Mouse (Mus musculus): ENCODE measurements around the gene 2310057N15Rik. TPM values are rescaled to one million over a fixed set of nuclear protein-coding genes. Genes with fewer than 3 reads are reported as not detected.
A peak's percentile ranks its signal among the peaks of the same experiment; 100 is the strongest.
"Not testable (repeated sequence)": the region's sequence is repeated elsewhere in the genome, so short reads cannot be mapped to it uniquely, and the experiment has no call there.

Gene 2310057N15Rik
- total RNA-seq (2021) = not detected
- long read RNA-seq, experiment 1 = 0 reads
- long read RNA-seq, experiment 2 = 0 reads

GRCm38 (mm10) chr16:88774106-88774505, at the start of gene 2310057N15Rik:
Gene 2310057N15Rik (minus strand): TSS chr16:88774206.
- DNase-seq (ENCODE audit: low spot score in 2 of 2) = no peak

DNA sequence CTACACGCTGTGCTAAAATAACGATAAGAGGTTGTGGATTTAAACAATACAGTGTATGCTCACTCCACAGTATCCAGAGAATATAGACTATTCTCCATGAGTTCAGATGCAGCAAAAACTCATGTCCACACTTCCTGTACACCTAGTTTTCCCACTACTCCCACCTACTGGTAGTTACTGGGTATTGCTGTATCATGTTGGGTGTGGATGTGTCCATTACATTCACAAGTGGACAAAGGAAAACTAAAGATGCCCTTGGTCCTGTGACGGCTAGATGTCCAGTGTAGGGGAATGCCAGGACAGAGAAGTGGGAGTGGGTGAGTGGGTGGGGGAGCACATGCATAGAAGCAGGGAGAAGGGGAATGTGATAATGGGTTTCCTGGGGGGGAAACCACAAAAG, 49.7 kb upstream of the 2310057N15Rik start:
- no peak for DNase-seq (ENCODE audit: low spot score in 2 of 2)

DNA sequence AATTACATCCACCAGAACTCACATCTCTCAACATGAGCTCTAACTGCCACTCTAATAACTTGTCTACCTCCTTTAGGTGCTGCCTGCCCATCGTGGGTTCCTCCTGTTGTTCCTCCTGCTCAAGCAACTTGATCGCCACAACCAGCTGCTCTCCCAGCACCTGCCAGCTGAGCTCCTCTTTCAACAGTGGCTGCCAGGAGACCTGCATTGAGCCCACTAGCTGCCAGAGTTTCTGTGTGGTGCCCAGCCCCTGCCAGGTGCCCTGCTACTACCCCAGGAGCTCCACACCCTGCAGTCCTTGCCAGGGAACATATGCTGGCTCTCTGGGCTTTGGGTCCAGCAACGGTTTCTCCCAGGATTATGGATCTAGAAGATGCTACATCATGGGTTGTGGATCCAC, 46.1 kb upstream of the 2310057N15Rik start, which contains the start of gene Krtap15:
Gene Krtap15, plus strand, starts transcription at position 150 of the 400 bp plus-strand sequence.
- DNase-seq (ENCODE audit: low spot score in 2 of 2) = peak in 1 of 2 experiments; percentile 12

GRCm38 (mm10) chr16:88811827-88812226, 37.8 kb upstream of the 2310057N15Rik start, which contains the start of gene Gm20741:
Gene Gm20741 (minus strand): TSS chr16:88812220.
- no peak for DNase-seq (ENCODE audit: low spot score in 2 of 2)

- no peak for DNase-seq (ENCODE audit: low spot score in 2 of 2)
These were observed 12.8 kb upstream of the 2310057N15Rik start for GRCm38 (mm10) chr16:88786786-88787185.

GRCm38 (mm10) chr16:88777596-88777995, 3.6 kb upstream of the 2310057N15Rik start, which contains the start of gene Gm5965:
Gene Gm5965 (plus strand): TSS chr16:88777896.
- no peak for DNase-seq (ENCODE audit: low spot score in 2 of 2)

DNA sequence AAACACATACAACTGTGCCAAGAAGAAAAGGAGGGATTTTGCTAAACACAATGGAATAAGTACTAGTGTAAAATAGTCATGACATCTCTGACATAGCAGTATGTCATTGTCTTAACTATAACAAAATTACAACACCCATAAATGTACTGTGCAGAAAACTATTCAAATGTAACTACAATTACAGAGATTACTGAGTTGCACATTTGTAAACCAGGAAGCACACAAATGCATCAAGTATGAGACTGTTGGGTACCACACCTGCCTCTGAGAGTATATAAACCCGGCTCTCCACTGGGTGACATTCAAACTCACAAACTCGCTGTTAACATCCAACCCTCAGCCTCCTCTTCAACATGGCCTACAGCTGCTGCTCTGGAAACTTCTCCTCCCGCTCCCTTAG, 15.5 kb downstream of the 2310057N15Rik start, which contains the start of gene 2310034C09Rik:
Gene 2310034C09Rik, plus strand, starts transcription at position 301 of the 400 bp plus-strand sequence.
- not testable (repeated sequence) for DNase-seq (ENCODE audit: low spot score in 2 of 2)

- DNase-seq (ENCODE audit: low spot score in 2 of 2) = not testable (repeated sequence)
These were observed 22.5 kb downstream of the 2310057N15Rik start, which contains the start of gene Krtap13 for GRCm38 (mm10) chr16:88751535-88751934. Gene Krtap13 (minus strand): TSS chr16:88751635.

GRCm38 (mm10) chr16:88747943-88748342, 26.1 kb downstream of the 2310057N15Rik start:
- no peak for DNase-seq (ENCODE audit: low spot score in 2 of 2)

GRCm38 (mm10) chr16:88744750-88745340, 29.2 kb downstream of the 2310057N15Rik start:
- no peak for DNase-seq (ENCODE audit: low spot score in 2 of 2)

- DNase-seq (ENCODE audit: low spot score in 2 of 2) = peak in 1 of 2 experiments; percentile 18
These were observed 38.6 kb downstream of the 2310057N15Rik start for GRCm38 (mm10) chr16:88735391-88735790.

DNA sequence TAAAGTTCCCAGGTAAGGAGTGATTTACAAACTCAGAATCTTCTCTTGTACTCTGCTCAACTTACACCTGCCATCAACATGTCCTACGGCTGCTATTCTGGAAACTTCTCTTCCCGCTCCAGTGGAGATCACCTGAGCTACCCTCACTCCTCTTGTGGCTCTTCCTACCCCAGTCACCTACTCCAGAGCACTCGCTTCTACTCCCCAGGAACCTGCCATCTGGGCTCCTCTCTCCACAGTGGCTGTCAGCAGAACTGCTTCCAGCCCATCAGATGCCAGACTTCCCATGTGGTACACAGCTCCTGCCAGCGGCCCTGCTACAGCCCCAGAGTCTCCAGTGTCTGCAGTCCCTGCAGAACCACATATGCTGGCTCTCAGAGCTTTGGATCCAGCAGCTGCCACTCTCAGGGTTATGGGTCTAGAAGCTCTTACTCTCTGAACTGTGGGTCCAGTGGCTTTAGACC, 45.2 kb downstream of the 2310057N15Rik start, which contains the start of gene Krtap13-1:
Gene Krtap13-1, plus strand, starts transcription at position 51 of the 464 bp plus-strand sequence.
- peak in 1 of 2 experiments; percentile 8 for DNase-seq (ENCODE audit: low spot score in 2 of 2)

Other genes starting within 250 kb of the 2310057N15Rik start
- gene Cldn8, start 211.0 kb downstream of the 2310057N15Rik start, total RNA-seq (2021) = not detected
- gene Krtap24-1, start 161.9 kb downstream of the 2310057N15Rik start, total RNA-seq (2021) = not detected
- gene 2310079G19Rik, start 146.5 kb downstream of the 2310057N15Rik start, total RNA-seq (2021) = not detected
- not detected for gene Krtap26-1, start 126.4 kb downstream of the 2310057N15Rik start, total RNA-seq (2021)
- not detected for gene Krtap27-1, start 102.5 kb downstream of the 2310057N15Rik start, total RNA-seq (2021)
- gene 2310061N02Rik, start 66.2 kb downstream of the 2310057N15Rik start, total RNA-seq (2021) = not detected
- not detected for gene Krtap13-1, start 45.3 kb downstream of the 2310057N15Rik start, total RNA-seq (2021)
- gene Krtap13, start 22.6 kb downstream of the 2310057N15Rik start, total RNA-seq (2021) = not detected
- gene 2310034C09Rik, start 15.4 kb downstream of the 2310057N15Rik start, total RNA-seq (2021) = not detected
- gene Gm5965, start 3.7 kb upstream of the 2310057N15Rik start, total RNA-seq (2021) = not detected
- gene Gm20741, start 38.0 kb upstream of the 2310057N15Rik start, total RNA-seq (2021) = not detected
- not detected for gene Krtap15, start 46.0 kb upstream of the 2310057N15Rik start, total RNA-seq (2021)
- gene Krtap14, start 51.9 kb upstream of the 2310057N15Rik start, total RNA-seq (2021) = not detected
- gene Krtap19-1, start 95.2 kb upstream of the 2310057N15Rik start, total RNA-seq (2021) = not detected
- not detected for gene Krtap19-2, start 100.1 kb upstream of the 2310057N15Rik start, total RNA-seq (2021)
- gene Krtap19-3, start 103.8 kb upstream of the 2310057N15Rik start, total RNA-seq (2021) = not detected
- not detected for gene Krtap19-4, start 110.9 kb upstream of the 2310057N15Rik start, total RNA-seq (2021)
- not detected for gene Krtap19-5, start 122.3 kb upstream of the 2310057N15Rik start, total RNA-seq (2021)
- gene Krtap19-9b, start 158.1 kb upstream of the 2310057N15Rik start, total RNA-seq (2021) = not detected
- not detected for gene Krtap16-3, start 188.7 kb upstream of the 2310057N15Rik start, total RNA-seq (2021)
- gene Krtap22-2, start 236.6 kb upstream of the 2310057N15Rik start, total RNA-seq (2021) = not detected
- not detected for gene Gm10229, start 241.1 kb upstream of the 2310057N15Rik start, total RNA-seq (2021)